Mouse (Mus musculus): ENCODE results near the gene Pik3c2a. TPM values are rescaled to one million over a fixed set of nuclear protein-coding genes. Genes with fewer than 3 reads are reported as not detected.
A peak's percentile ranks its signal among the peaks of the same experiment; 100 is the strongest.

Pik3c2a gene
- total and polyA plus RNA-seq, 3 experiments = 2.6 to 3.9 TPM; not detected in 1

DNA sequence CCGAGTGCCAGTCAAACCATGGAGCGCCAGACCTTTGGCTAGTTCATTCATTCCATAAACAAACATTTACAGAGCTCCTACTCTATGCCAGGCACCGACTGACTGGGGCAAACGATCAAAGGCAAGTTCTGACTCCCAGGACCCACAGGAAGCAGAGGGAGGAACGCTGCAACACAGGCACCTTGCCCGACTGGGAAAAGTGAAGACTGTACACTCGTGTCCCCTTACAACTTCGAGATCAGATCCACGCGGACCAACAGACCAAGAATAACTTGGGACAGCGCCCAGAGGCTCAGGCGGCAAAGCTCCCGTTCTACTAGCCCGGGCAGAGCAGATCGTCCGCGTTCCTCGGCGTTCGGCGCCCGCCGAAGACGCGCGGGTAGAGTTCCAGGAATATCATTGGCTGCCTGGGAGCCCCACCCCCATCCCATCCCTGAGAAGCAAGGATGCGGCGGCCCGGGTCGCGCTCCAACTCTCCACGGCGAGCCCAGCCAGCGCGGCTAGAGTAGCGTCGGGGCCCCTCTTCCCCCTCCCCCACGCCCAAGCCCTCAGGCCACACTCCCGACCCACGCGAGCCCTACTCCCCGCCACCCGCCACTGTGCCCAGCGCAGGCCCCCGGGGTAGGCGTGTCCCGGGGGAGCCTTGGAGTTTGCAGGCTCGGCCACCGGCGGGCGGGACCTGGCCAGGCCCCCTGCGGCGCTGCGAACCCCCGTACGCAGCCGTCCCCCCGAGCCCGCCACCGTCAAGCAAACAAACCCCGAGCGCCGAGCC, 136.0 kb downstream of the Pik3c2a start:
- 0 out of 4 replicates have a peak, but pooled peaks cover 0 to 7% of the 10 kb centered on the region in 2 experiments for H3K4me1 ChIP-seq (ENCODE audit: control insufficient read depth in 1 of 2, insufficient read depth in 2 of 2, low read length in 2 of 2)
- H3K36me3 ChIP-seq (ENCODE audit: control insufficient read depth in 1 of 2, insufficient read depth in 2 of 2, low read length in 2 of 2) = 0 out of 4 replicates have a peak, but pooled peaks cover 0 to 2% of the 10 kb centered on the region in 2 experiments
- peak overlapping the region; percentile 84 for H3K9ac ChIP-seq (ENCODE audit: control insufficient read depth, low read depth, low read length, poor library complexity, severe bottlenecking)
- TF ChIP-seq SIN3A (IDR thresholded peaks at IDR 0.05; ENCODE audit: low read length) (no peak), CTCF (IDR thresholded peaks at IDR 0.05 in 2 of 3, conservative IDR thresholded peaks at IDR 0.05 in 1 of 3; ENCODE audit: control insufficient read depth in 1 of 3, insufficient read depth in 1 of 3, low read depth in 2 of 3, low read length in 3 of 3, poor library complexity in 1 of 3, severe bottlenecking in 1 of 3) (no peak), ZKSCAN1 (IDR thresholded peaks at IDR 0.05; ENCODE audit: low read depth, low read length) (no peak), POLR2A (IDR thresholded peaks at IDR 0.05; ENCODE audit: control insufficient read depth in 1 of 2, insufficient read depth in 1 of 2, low read depth in 1 of 2, low read length in 2 of 2, poor library complexity in 1 of 2) (peak in 1 of 2 experiments; percentile 41; a peak in 1 of 4 replicates), CHD2 (IDR thresholded peaks at IDR 0.05; ENCODE audit: low read length) (no peak)
- H3K27me3 ChIP-seq (ENCODE audit: control insufficient read depth in 1 of 2, insufficient read depth in 2 of 2, low read length in 2 of 2) = no peaks in the 10 kb centered on the region
- peak overlapping the region; percentile 89 to 97 for H3K4me3 ChIP-seq (ENCODE audit: control insufficient read depth in 1 of 2, insufficient read depth in 1 of 2, low read depth in 2 of 2, low read length in 2 of 2)
- peaks cover 4% of the 10 kb centered on the region; the same call in 1 of the 2 replicates for H3K79me2 ChIP-seq (ENCODE audit: control insufficient read depth, insufficient read depth, low read length, poor library complexity)
- DNase-seq (ENCODE audit: low read depth, low spot score) = peak; percentile 78
- no peak overlapping the region for H3K27ac ChIP-seq (ENCODE audit: control insufficient read depth, low read depth, low read length)
- no peaks in the 10 kb centered on the region for H3K9me3 ChIP-seq (replicated peaks; ENCODE audit: insufficient read depth, low read length)

DNA sequence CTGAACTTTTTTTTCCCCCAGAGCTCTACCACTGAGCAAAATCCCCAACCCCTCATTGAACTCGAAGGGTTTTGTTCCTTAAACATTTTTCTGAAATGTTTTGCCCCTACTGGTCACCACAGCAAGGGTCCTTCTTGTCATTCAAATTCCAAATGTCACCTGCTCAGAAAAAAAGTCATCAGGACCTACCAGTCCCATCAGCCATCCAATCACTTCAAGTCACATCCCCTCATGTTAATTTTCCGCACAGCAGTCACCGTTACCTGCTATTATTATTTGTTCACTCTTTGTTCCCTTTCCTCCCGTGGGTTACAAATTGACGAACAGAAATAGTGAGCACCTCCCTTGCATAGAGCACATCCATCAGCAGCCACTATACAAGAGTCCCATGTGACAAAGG, 136.6 kb downstream of the Pik3c2a start:
- no peaks in the 10 kb centered on the region for H3K9me3 ChIP-seq (replicated peaks; ENCODE audit: insufficient read depth, low read length)
- peaks cover 4% of the 10 kb centered on the region; the same call in 1 of the 2 replicates for H3K79me2 ChIP-seq (ENCODE audit: control insufficient read depth, insufficient read depth, low read length, poor library complexity)
- DNase-seq (ENCODE audit: low read depth, low spot score) = no peak
- 0 out of 4 replicates have a peak, but pooled peaks cover 0 to 2% of the 10 kb centered on the region in 2 experiments for H3K36me3 ChIP-seq (ENCODE audit: control insufficient read depth in 1 of 2, insufficient read depth in 2 of 2, low read length in 2 of 2)
- no peak for TF ChIP-seq MAZ (IDR thresholded peaks at IDR 0.05; ENCODE audit: low read depth, low read length)
- H3K4me3 ChIP-seq (ENCODE audit: control insufficient read depth in 1 of 2, insufficient read depth in 1 of 2, low read depth in 2 of 2, low read length in 2 of 2) = no peak overlapping the region
- H3K27ac ChIP-seq (ENCODE audit: control insufficient read depth, low read depth, low read length) = no peak overlapping the region
- 0 out of 4 replicates have a peak, but pooled peaks cover 0 to 7% of the 10 kb centered on the region in 2 experiments for H3K4me1 ChIP-seq (ENCODE audit: control insufficient read depth in 1 of 2, insufficient read depth in 2 of 2, low read length in 2 of 2)
- no peak overlapping the region; the same call in 1 of the 2 replicates for H3K9ac ChIP-seq (ENCODE audit: control insufficient read depth, low read depth, low read length, poor library complexity, severe bottlenecking)
- H3K27me3 ChIP-seq (ENCODE audit: control insufficient read depth in 1 of 2, insufficient read depth in 2 of 2, low read length in 2 of 2) = no peaks in the 10 kb centered on the region

DNA sequence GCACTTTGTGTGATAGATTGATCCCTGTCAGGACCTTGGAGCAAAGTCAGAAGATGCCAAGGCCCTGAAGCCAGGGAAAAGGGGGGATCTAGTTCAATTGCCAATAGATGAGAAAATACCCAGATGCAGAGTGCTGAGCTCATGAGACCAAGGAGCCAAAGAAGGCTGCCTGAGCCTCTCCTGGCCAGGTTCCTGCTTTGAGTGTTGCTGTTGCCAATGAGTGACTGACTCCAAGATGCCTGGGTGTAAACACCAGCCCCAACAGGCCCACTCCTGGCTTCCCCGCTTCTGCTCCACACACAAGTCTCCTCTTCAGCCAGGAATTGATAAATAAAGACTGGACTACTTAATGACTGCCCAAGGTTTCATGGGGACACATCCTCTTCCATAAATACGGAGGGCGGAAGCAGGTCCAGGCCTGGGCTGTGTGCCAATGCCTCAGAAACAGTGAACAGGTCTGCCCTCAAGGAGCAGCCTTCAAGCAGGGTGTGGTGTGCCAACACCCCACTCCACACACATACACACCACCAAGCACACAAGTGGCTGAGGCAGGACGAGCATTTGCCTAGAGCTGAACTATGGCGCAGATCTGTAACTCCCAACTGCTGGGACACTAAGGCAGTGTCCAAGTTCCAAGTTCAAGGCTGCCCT, 141.5 kb downstream of the Pik3c2a start:
- Histone ChIP-seq H3K9me3 (replicated peaks; ENCODE audit: insufficient read depth, low read length) (no peaks in the 10 kb centered on the region), H3K36me3 (ENCODE audit: control insufficient read depth in 1 of 2, insufficient read depth in 2 of 2, low read length in 2 of 2) (no peaks in the 10 kb centered on the region), H3K79me2 (ENCODE audit: control insufficient read depth, insufficient read depth, low read length, poor library complexity) (no peaks in the 10 kb centered on the region), H3K9ac (ENCODE audit: control insufficient read depth, low read depth, low read length, poor library complexity, severe bottlenecking) (no peak overlapping the region), H3K4me1 (ENCODE audit: control insufficient read depth in 1 of 2, insufficient read depth in 2 of 2, low read length in 2 of 2) (0 out of 4 replicates have a peak, but pooled peaks cover 0 to 3% of the 10 kb centered on the region in 2 experiments), H3K27me3 (ENCODE audit: control insufficient read depth in 1 of 2, insufficient read depth in 2 of 2, low read length in 2 of 2) (no peaks in the 10 kb centered on the region), H3K27ac (ENCODE audit: control insufficient read depth, low read depth, low read length) (no peak overlapping the region), H3K4me3 (ENCODE audit: control insufficient read depth in 1 of 2, insufficient read depth in 1 of 2, low read depth in 2 of 2, low read length in 2 of 2) (no peak overlapping the region)
- no peak for TF ChIP-seq TBP (IDR thresholded peaks at IDR 0.05; ENCODE audit: low read depth, low read length)
- TF ChIP-seq CHD2 (IDR thresholded peaks at IDR 0.05; ENCODE audit: low read length) = no peak
- TF ChIP-seq CHD1 (IDR thresholded peaks at IDR 0.05; ENCODE audit: low read depth, low read length) = no peak
- no peak for TF ChIP-seq MXI1 (IDR thresholded peaks at IDR 0.05; ENCODE audit: low read depth, low read length)
- TF ChIP-seq SMC3 (IDR thresholded peaks at IDR 0.05; ENCODE audit: low read depth, low read length) = no peak
- TF ChIP-seq EP300 (IDR thresholded peaks at IDR 0.05; ENCODE audit: low read depth in 1 of 2, low read length in 2 of 2) = no peak
- no peak for TF ChIP-seq JUND (IDR thresholded peaks at IDR 0.05; ENCODE audit: low read depth, low read length)
- DNase-seq (ENCODE audit: low read depth, low spot score) = no peak
